Mouse (Mus musculus) brain, adult 10 weeks (tissue): ENCODE results near the gene Foxn1. TPM values are rescaled to one million over a fixed set of nuclear protein-coding genes. Genes with fewer than 3 reads are reported as not detected.

Source experiments
- polyA plus RNA-seq: library from polyadenylated mRNA; stranded (reverse); fragments of 350-450 nt; fragmentation: Illumina TruSeq; extraction: RNeasy Lipid Tissue Mini Kit (QIAGEN cat#74804); gene quantifications from one replicate; pipeline ENCODE4 v1.2.3, GENCODE M21; 2015; ENCODE audit warnings: low read depth, low replicate concordance

Foxn1 gene
- not detected for polyA plus RNA-seq

DNA sequence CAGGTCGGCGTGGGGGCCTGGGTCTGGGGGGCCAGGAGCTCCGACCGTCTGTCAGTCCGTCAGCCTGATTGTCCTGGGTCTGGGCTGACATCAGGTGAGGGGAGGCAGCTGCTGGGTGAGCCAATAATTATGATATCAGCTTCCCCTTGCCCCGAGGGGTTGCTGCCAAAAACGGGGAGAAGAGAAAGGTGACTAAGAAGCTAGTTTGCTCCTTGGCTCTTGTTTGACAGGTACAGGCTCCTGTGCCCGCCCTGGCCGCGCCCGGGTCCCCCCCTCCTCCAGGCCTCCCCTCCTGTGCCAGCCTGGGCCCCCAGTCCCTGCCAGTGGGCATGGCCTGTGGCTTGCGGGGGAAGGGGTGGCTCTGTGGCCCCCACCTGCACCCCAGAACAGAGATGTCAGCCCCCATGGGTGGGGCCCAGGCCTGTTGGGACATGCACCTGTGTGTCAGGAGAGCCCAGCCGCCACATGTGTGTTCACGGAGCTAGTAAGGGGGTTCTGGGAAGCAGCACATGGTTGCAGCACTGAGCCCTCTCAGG, at the start of gene Foxn1:
TSS of gene Foxn1 (minus strand) at position 51 of the 536 bp plus-strand sequence.

DNA sequence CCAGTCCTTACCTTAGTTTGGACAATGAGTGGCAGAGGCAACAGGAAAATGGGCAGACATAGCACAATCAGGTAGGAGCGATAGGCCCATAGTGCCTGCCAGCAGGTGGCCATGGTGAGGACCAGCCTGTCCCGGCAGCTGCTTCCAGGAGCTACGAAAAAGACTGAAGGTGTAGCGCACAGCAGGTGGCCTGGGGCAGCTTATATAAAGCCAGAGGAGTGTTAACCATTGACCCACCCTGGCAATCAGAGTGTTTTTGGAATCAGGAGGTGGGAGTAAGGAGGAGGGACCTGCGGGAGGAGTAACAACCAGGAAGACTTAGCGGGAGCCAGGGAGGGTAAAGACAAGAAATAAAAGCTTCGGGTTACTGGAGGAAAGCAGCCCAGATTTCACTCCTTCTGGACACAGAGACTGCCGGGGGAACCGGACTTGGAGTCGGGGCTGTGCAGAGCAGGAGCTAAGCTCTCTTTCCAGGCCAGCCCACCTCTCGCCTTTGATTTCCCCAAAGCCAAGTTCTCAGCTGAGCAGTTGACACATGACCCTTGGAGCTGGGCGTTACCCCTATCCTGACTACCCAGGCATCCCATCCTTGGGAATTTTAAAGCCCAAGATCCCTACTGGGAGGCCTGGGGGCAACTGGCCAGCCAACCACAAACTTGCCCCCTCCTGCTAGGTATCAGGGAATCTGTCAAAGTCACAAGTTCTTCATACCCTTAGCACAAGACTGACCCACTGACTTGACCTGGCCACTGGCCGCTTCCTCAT, 35.9 kb upstream of the Foxn1 start, which contains the start of gene Slc13a2:
TSS of gene Slc13a2 (minus strand) at position 163 of the 765 bp plus-strand sequence.

DNA sequence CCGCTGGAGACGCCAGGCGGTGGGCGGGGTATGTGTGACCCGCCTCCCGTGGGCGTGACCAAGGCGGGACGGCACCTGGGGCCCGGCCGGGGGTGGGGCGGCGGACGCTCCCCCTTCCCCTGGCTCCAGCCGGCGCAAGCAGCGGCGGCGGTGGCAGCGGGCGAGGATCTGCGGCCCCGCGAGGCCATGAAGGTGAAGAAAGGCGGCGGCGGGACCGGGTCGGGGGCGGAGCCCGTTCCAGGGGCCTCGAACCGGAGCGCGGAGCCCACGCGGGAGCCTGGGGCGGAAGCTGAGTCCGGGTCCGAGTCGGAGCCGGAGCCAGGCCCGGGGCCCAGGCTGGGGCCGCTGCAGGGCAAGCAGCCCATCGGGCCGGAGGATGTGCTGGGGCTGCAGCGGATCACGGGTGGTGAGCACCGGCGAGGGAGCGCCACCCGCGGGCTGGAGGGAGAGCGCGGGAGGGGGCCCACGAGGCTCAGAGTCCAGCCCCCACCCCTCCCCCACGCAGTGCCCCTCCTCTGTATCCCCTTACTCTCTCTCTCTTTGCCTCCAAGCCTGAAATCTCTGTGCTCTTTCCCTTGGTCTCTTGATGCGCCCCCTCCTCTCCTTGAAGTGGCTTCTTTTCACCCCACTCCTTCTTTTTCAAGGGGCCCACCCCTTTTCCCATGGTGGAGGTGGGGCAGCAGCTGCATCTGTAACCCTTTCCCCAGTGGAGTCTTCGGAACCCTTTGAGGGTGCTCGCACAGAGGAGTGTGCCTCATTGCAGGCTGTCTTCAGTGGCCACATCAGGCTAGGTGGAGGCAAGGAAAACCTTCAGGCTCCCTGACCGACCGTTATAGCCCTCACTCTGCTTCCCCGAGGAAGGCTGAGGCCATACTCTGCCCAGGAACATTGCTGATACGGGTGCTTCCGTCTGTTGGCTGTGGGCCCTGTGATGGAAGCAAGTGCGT, 42.7 kb downstream of the Foxn1 start, which contains the start of gene Unc119:
TSS of gene Unc119 (plus strand) at position 102 of the 947 bp plus-strand sequence.

DNA sequence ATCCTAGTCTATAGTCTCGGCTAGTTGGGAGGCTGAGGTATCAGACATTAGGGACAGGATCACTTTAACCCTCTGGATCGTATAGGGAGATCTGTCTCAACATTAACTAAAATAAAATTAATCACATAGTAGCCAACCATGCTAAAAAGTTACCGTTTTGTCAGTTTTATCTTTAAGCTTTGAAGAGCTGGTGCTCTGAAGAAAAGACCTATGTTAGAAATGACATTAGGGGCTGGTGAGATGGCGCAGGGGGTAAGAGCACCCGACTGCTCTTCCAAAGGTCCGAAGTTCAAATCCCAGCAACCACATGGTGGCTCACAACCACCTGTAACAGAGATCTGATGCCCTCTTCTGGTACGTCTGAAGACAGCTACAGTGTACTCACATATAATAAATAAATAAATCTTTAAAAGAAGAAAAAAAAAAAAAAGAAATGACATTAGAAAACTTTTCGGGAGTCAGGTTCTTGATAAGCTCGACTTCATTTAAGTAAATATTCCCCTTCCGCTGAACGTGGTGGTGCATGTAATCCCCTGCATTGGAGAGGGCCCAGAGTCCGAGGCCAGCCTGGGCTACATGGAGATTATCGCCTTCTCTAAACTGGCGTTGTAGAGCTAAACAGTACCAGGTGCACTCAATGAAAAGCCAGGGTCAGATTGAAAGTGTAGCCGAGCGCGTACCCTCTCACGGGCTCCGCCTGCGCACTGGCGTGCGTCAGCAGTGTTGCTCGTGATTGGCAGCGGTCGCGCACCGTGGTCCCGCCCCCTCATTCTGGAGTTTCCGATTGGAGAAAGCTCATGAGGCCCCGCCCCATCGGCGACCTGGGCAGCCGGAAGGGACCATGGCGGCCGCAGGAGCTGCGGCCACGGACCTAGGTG, 58.5 kb downstream of the Foxn1 start, which contains the start of gene Pigs:
TSS of gene Pigs (plus strand) at position 782 of the 878 bp plus-strand sequence.

DNA sequence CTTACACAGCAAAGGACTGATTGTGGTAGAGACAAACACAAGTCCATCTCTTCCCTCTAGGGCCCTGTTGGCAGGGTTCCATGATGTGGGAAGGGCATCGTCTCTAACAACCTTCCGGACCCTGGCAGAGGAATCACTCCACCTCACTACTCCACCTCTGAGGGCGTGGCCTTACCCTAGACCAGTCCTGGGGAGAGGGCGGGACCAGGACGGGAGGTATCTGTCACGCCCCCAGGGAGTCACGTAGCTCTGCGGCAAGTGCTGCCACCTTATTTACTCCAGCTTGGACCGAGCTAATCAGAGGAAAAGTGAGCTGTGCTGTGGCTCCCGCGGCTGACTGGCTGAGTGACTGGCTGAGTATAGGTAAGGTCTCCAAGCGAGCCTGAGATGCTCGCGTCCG, 63.5 kb downstream of the Foxn1 start, which contains the start of gene Aldoc:
TSS of gene Aldoc (plus strand) at position 109 of the 400 bp plus-strand sequence.

Other genes with a start within 250 kb of the Foxn1 start
- 8.2 TPM for gene Traf4, start 221.0 kb downstream of the Foxn1 start, polyA plus RNA-seq
- gene Nek8, start 209.9 kb downstream of the Foxn1 start, polyA plus RNA-seq, result 3.7 TPM
- gene Tlcd1, start 209.8 kb downstream of the Foxn1 start, polyA plus RNA-seq, result 46.4 TPM
- 1,303 TPM for gene Rpl23a, start 203.0 kb downstream of the Foxn1 start, polyA plus RNA-seq
- 20.4 TPM for gene Rab34, start 198.1 kb downstream of the Foxn1 start, polyA plus RNA-seq
- 5.9 TPM for gene Proca1, start 193.2 kb downstream of the Foxn1 start, polyA plus RNA-seq
- 105 TPM for gene Sdf2, start 140.8 kb downstream of the Foxn1 start, polyA plus RNA-seq
- gene Supt6, start 140.6 kb downstream of the Foxn1 start, polyA plus RNA-seq, result 54.7 TPM
- 99.7 TPM for gene 2610507B11Rik, start 124.8 kb downstream of the Foxn1 start, polyA plus RNA-seq
- 15.8 TPM for gene BC030499, start 95.7 kb downstream of the Foxn1 start, polyA plus RNA-seq
- gene Spag5, start 85.0 kb downstream of the Foxn1 start, polyA plus RNA-seq, result 8.5 TPM
- 1,477 TPM for gene Aldoc, start 63.6 kb downstream of the Foxn1 start, polyA plus RNA-seq
- gene Pigs, start 58.1 kb downstream of the Foxn1 start, polyA plus RNA-seq, result 43.4 TPM
- 49.8 TPM for gene Unc119, start 43.1 kb downstream of the Foxn1 start, polyA plus RNA-seq
- not detected for gene Slc13a2, start 35.7 kb upstream of the Foxn1 start, polyA plus RNA-seq
- gene Slc46a1, start 79.1 kb upstream of the Foxn1 start, polyA plus RNA-seq, result 10.3 TPM
- 16.7 TPM for gene Sarm1, start 111.2 kb upstream of the Foxn1 start, polyA plus RNA-seq
- 86.5 TPM for gene Vtn, start 112.5 kb upstream of the Foxn1 start, polyA plus RNA-seq
- gene Sebox, start 116.9 kb upstream of the Foxn1 start, polyA plus RNA-seq, result 4.9 TPM
- 90.3 TPM for gene Tmem199, start 125.6 kb upstream of the Foxn1 start, polyA plus RNA-seq
- 139 TPM for gene Poldip2, start 125.6 kb upstream of the Foxn1 start, polyA plus RNA-seq
- 31.9 TPM for gene Tnfaip1, start 149.8 kb upstream of the Foxn1 start, polyA plus RNA-seq
- gene Ift20, start 149.8 kb upstream of the Foxn1 start, polyA plus RNA-seq, result 141 TPM
- gene Tmem97, start 164.2 kb upstream of the Foxn1 start, polyA plus RNA-seq, result 31.8 TPM